Mouse (Mus musculus) neural tube, embryonic 15.5 days (tissue): Measurements from ENCODE around the gene Rbp4. TPM values are rescaled to one million over a fixed set of nuclear protein-coding genes. Genes with fewer than 3 reads are reported as not detected.
A peak's percentile ranks its signal among the peaks of the same experiment; 100 is the strongest.

ENCODE experiments used
- ATAC-seq: fragments of 200-750 bp; cut with Nextera tagmentation; 2 replicates; pipeline ENCODE4 v1.8.0; 2017; ENCODE audit warnings: mild to moderate bottlenecking, moderate TSS enrichment, moderate library complexity; ENCODE audit not compliant: low FRiP score
- H3K27ac ChIP-seq: fragments of 300-500 bp; sonication (generic); replicated peaks from 2 replicates; pipeline ENCODE4 v1.5.1; 2015; ENCODE audit warnings: mild to moderate bottlenecking, inconsistent platforms
- H3K27me3 ChIP-seq: fragments of 300-500 bp; sonication (generic); replicated peaks from 2 replicates; pipeline ENCODE4 v1.6.1; 2015; ENCODE audit warnings: inconsistent platforms
- H3K36me3 ChIP-seq: fragments of 300-500 bp; sonication (generic); 2 replicates; pipeline ENCODE4 v1.6.1; 2015; ENCODE audit warnings: inconsistent platforms
- H3K4me1 ChIP-seq: fragments of 300-500 bp; sonication (generic); 2 replicates; pipeline ENCODE4 v1.6.1; 2015; ENCODE audit warnings: inconsistent platforms
- H3K4me2 ChIP-seq: fragments of 300-500 bp; sonication (generic); 2 replicates; pipeline ENCODE4 v1.6.1; 2015; ENCODE audit warnings: inconsistent platforms, mild to moderate bottlenecking, moderate library complexity
- H3K4me3 ChIP-seq: fragments of 300-500 bp; sonication (generic); replicated peaks from 2 replicates; pipeline ENCODE4 v1.5.1; 2015; ENCODE audit warnings: mild to moderate bottlenecking, inconsistent platforms
- H3K9ac ChIP-seq: fragments of 300-500 bp; sonication (generic); replicated peaks from 2 replicates; pipeline ENCODE4 v1.6.1; 2015; ENCODE audit warnings: mild to moderate bottlenecking, inconsistent platforms
- H3K9me3 ChIP-seq: fragments of 300-500 bp; sonication (generic); replicated peaks from 2 replicates; pipeline ENCODE4 v1.6.1; 2016; ENCODE audit warnings: inconsistent platforms
- WGBS: fragments of 180-500 bp; shearing (Covaris S2); methylation state at CpG from one replicate; pipeline ENCODE4 v1.1.7; 2015; ENCODE audit warnings: mixed read lengths; 5-methylcytosine and 5-hydroxymethylcytosine counted together
- polyA plus RNA-seq: library from polyadenylated mRNA; unstranded; fragments of >200 nt; fragmentation: Nextera tagmentation; extraction: Ambion mirVana; gene quantifications from 2 replicates; pipeline ENCODE4 v1.2.1, GENCODE M21; 2015

The Rbp4 gene
- polyA plus RNA-seq = 6.3 and 12.3 TPM in 2 replicates

GRCm38 (mm10) chr19:38125219-38125610 lies at the start of gene Rbp4:
Gene Rbp4, minus strand, starts transcription at chr19:38125281.
- Histone ChIP-seq H3K36me3 (no peaks in the 10 kb centered on the region), H3K27me3 (peaks cover 35% of the 10 kb centered on the region), H3K27ac (no peak within 1 kb of the TSS), H3K4me2 (peak within 1 kb of the TSS; percentile 89), H3K9me3 (no peaks in the 10 kb centered on the region), H3K4me1 (peaks cover 10% of the 10 kb centered on the region), H3K4me3 (peak within 1 kb of the TSS; percentile 53), H3K9ac (peak within 1 kb of the TSS; percentile 48)
- no peak for ATAC-seq
- 67% methylated on average over 6 of the region's 6 CpGs for WGBS

- H3K9ac ChIP-seq = no peak overlapping the region
- no peaks in the 10 kb centered on the region for H3K4me1 ChIP-seq
- no peak overlapping the region for H3K4me2 ChIP-seq
- ATAC-seq = no peak
- no peaks in the 10 kb centered on the region for H3K9me3 ChIP-seq
- H3K36me3 ChIP-seq = no peaks in the 10 kb centered on the region
- H3K27me3 ChIP-seq = no peaks in the 10 kb centered on the region
- no peak overlapping the region for H3K4me3 ChIP-seq
- WGBS = 53% methylated on average over 2 of the region's 2 CpGs
- no peak overlapping the region for H3K27ac ChIP-seq
Measured at GRCm38 (mm10) chr19:38164633-38165032, 39.6 kb upstream of the Rbp4 start.

GRCm38 (mm10) chr19:38161648-38162354 lies 36.7 kb upstream of the Rbp4 start:
- H3K4me1 ChIP-seq = no peaks in the 10 kb centered on the region
- H3K27ac ChIP-seq = no peak overlapping the region
- H3K9ac ChIP-seq = no peak overlapping the region
- no peaks in the 10 kb centered on the region for H3K27me3 ChIP-seq
- no peak overlapping the region for H3K4me3 ChIP-seq
- ATAC-seq = no peak
- no peak overlapping the region for H3K4me2 ChIP-seq
- 93% methylated on average over 21 of the region's 21 CpGs for WGBS
- H3K9me3 ChIP-seq = no peaks in the 10 kb centered on the region
- no peaks in the 10 kb centered on the region for H3K36me3 ChIP-seq

GRCm38 (mm10) chr19:38156243-38156642 lies 31.2 kb upstream of the Rbp4 start:
- no peak for ATAC-seq
- Histone ChIP-seq H3K9me3 (no peaks in the 10 kb centered on the region), H3K9ac (no peak overlapping the region), H3K27me3 (no peaks in the 10 kb centered on the region), H3K4me1 (no peaks in the 10 kb centered on the region), H3K27ac (no peak overlapping the region), H3K4me2 (no peak overlapping the region), H3K4me3 (no peak overlapping the region), H3K36me3 (no peaks in the 10 kb centered on the region)
- WGBS = 95% methylated on average over 1 of the region's 1 CpGs

- Histone ChIP-seq H3K4me3 (no peak overlapping the region), H3K4me2 (no peak overlapping the region), H3K36me3 (no peaks in the 10 kb centered on the region), H3K9me3 (no peaks in the 10 kb centered on the region), H3K4me1 (no peaks in the 10 kb centered on the region), H3K9ac (no peak overlapping the region), H3K27me3 (no peaks in the 10 kb centered on the region), H3K27ac (no peak overlapping the region)
- no peak for ATAC-seq
- WGBS = 79% methylated on average over 4 of the region's 4 CpGs
Measured at GRCm38 (mm10) chr19:38143540-38144271, 18.6 kb upstream of the Rbp4 start.

GRCm38 (mm10) chr19:38134806-38135205 lies 9.7 kb upstream of the Rbp4 start:
- Histone ChIP-seq H3K4me2 (no peak overlapping the region), H3K9ac (no peak overlapping the region), H3K36me3 (no peaks in the 10 kb centered on the region), H3K27me3 (no peaks in the 10 kb centered on the region), H3K4me1 (no peaks in the 10 kb centered on the region), H3K4me3 (no peak overlapping the region), H3K27ac (no peak overlapping the region), H3K9me3 (no peaks in the 10 kb centered on the region)
- 89% methylated on average over 6 of the region's 6 CpGs for WGBS
- ATAC-seq = no peak

GRCm38 (mm10) chr19:38133986-38134385 lies 8.9 kb upstream of the Rbp4 start:
- H3K36me3 ChIP-seq = no peaks in the 10 kb centered on the region
- H3K9ac ChIP-seq = no peak overlapping the region
- H3K4me1 ChIP-seq = no peaks in the 10 kb centered on the region
- H3K27ac ChIP-seq = no peak overlapping the region
- ATAC-seq = no peak
- H3K4me3 ChIP-seq = no peak overlapping the region
- H3K9me3 ChIP-seq = no peaks in the 10 kb centered on the region
- H3K4me2 ChIP-seq = no peak overlapping the region
- 79% methylated on average over 11 of the region's 11 CpGs for WGBS
- no peaks in the 10 kb centered on the region for H3K27me3 ChIP-seq

- Histone ChIP-seq H3K4me3 (no peak within 1 kb of the TSS), H3K27me3 (no peaks in the 10 kb centered on the region), H3K4me2 (no peak within 1 kb of the TSS), H3K9ac (no peak within 1 kb of the TSS), H3K4me1 (no peaks in the 10 kb centered on the region), H3K36me3 (no peaks in the 10 kb centered on the region), H3K9me3 (no peaks in the 10 kb centered on the region), H3K27ac (no peak within 1 kb of the TSS)
- WGBS = 86% methylated on average over 6 of the region's 6 CpGs
- ATAC-seq = no peak
Measured at GRCm38 (mm10) chr19:38132481-38132880, 7.4 kb upstream of the Rbp4 start, which contains the start of gene Pde6c. Gene Pde6c, plus strand, starts transcription at chr19:38132781.

- Histone ChIP-seq H3K4me2 (no peak overlapping the region), H3K36me3 (no peaks in the 10 kb centered on the region), H3K9me3 (no peaks in the 10 kb centered on the region), H3K27ac (no peak overlapping the region), H3K4me1 (peaks cover 10% of the 10 kb centered on the region), H3K9ac (no peak overlapping the region), H3K27me3 (peaks cover 34% of the 10 kb centered on the region), H3K4me3 (no peak overlapping the region)
- no peak for ATAC-seq
- WGBS = 75% methylated on average over 8 of the region's 8 CpGs
Measured at GRCm38 (mm10) chr19:38126656-38127055, 1.6 kb upstream of the Rbp4 start.

- WGBS = 1% methylated on average over 55 of the region's 77 CpGs
- H3K27me3 ChIP-seq = peaks cover 35% of the 10 kb centered on the region
- no peaks in the 10 kb centered on the region for H3K36me3 ChIP-seq
- H3K9me3 ChIP-seq = no peaks in the 10 kb centered on the region
- peak overlapping the region; percentile 53 for H3K4me3 ChIP-seq
- no peak overlapping the region for H3K27ac ChIP-seq
- H3K4me2 ChIP-seq = peak overlapping the region; percentile 89
- H3K4me1 ChIP-seq = peaks cover 10% of the 10 kb centered on the region
- ATAC-seq = peak; percentile 82
- H3K9ac ChIP-seq = peak overlapping the region; percentile 48
Measured at GRCm38 (mm10) chr19:38124401-38125218, 471 bp downstream of the Rbp4 start.

GRCm38 (mm10) chr19:38123921-38124320 lies 1.2 kb downstream of the Rbp4 start:
- 34% methylated on average over 9 of the region's 9 CpGs for WGBS
- Histone ChIP-seq H3K27me3 (peaks cover 35% of the 10 kb centered on the region), H3K9me3 (no peaks in the 10 kb centered on the region), H3K4me3 (peak overlapping the region; percentile 53), H3K27ac (no peak overlapping the region), H3K9ac (no peak overlapping the region), H3K36me3 (no peaks in the 10 kb centered on the region), H3K4me1 (peaks cover 10% of the 10 kb centered on the region), H3K4me2 (peak overlapping the region; percentile 89)
- no peak for ATAC-seq
